Mouse (Mus musculus) midbrain, embryonic 16.5 days (tissue): ENCODE results near the gene Olfr698. TPM values are rescaled to one million over a fixed set of nuclear protein-coding genes. Genes with fewer than 3 reads are reported as not detected.
"Not testable (repeated sequence)": the region's sequence is repeated elsewhere in the genome, so short reads cannot be mapped to it uniquely, and the experiment has no call there.

Experiments
- ATAC-seq: fragments of 200-750 bp; cut with Nextera tagmentation; 2 replicates; pipeline ENCODE4 v1.8.0; 2017; ENCODE audit warnings: moderate TSS enrichment
- H3K27ac ChIP-seq: fragments of 300-500 bp; sonication (generic); 2 replicates; pipeline ENCODE4 v1.5.1; 2014; ENCODE audit warnings: mild to moderate bottlenecking, low read length, mixed read lengths
- H3K27me3 ChIP-seq: fragments of 300-500 bp; sonication (generic); 2 replicates; pipeline ENCODE4 v1.6.1; 2014; ENCODE audit warnings: low read depth, low read length, mixed read lengths; ENCODE audit not compliant: control insufficient read depth, insufficient read depth
- H3K36me3 ChIP-seq: fragments of 300-500 bp; sonication (generic); 2 replicates; pipeline ENCODE4 v1.6.1; 2014; ENCODE audit warnings: mild to moderate bottlenecking, low read length, moderate library complexity, mixed read lengths; ENCODE audit not compliant: control insufficient read depth, insufficient read depth
- H3K4me1 ChIP-seq: fragments of 300-500 bp; sonication (generic); 2 replicates; pipeline ENCODE4 v1.6.1; 2014; ENCODE audit warnings: mild to moderate bottlenecking, low read length, mixed read lengths; ENCODE audit not compliant: control insufficient read depth, insufficient read depth
- H3K4me2 ChIP-seq: fragments of 300-500 bp; sonication (generic); 2 replicates; pipeline ENCODE4 v1.6.1; 2014; ENCODE audit warnings: mild to moderate bottlenecking, low read length, mixed read lengths
- H3K4me3 ChIP-seq: fragments of 300-500 bp; sonication (generic); 2 replicates; pipeline ENCODE4 v1.5.1; 2014; ENCODE audit warnings: low read depth, mild to moderate bottlenecking, low read length, moderate library complexity, mixed read lengths
- H3K9ac ChIP-seq: fragments of 300-500 bp; sonication (generic); 2 replicates; pipeline ENCODE4 v1.6.1; 2014; ENCODE audit warnings: low read depth, low read length, mixed read lengths
- H3K9me3 ChIP-seq: fragments of 300-500 bp; sonication (generic); replicated peaks from 2 replicates; pipeline ENCODE4 v1.6.1; 2014; ENCODE audit warnings: mild to moderate bottlenecking, low read length, mixed read lengths; ENCODE audit not compliant: control insufficient read depth, poor library complexity, severe bottlenecking
- WGBS: fragments of 180-500 bp; shearing (Covaris S2); extraction: QIAGEN DNeasy Blood & Tissue Kit; methylation state at CpG from one replicate; pipeline ENCODE4 v1.1.7; 2014; 5-methylcytosine and 5-hydroxymethylcytosine counted together
- polyA plus RNA-seq: library from polyadenylated mRNA; unstranded; fragments of >200 nt; fragmentation: Nextera tagmentation; extraction: Ambion mirVana; gene quantifications from 2 replicates; pipeline ENCODE4 v1.2.1, GENCODE M21; 2015

The Olfr698 gene
- polyA plus RNA-seq, result not detected in 2 replicates

- no peaks in the 10 kb centered on the region for H3K9me3 ChIP-seq
- H3K27ac ChIP-seq, result no peak within 1 kb of the TSS
Measured at GRCm38 (mm10) chr7:106755297-106755696, at the start of gene Olfr698. Gene Olfr698, minus strand, starts transcription at chr7:106755397.

GRCm38 (mm10) chr7:106793098-106793497, 37.9 kb upstream of the Olfr698 start, which contains the start of gene Olfr699:
Gene Olfr699, minus strand, starts transcription at chr7:106793198.
- Histone ChIP-seq H3K4me2 (no peak within 1 kb of the TSS), H3K27me3 (no peaks in the 10 kb centered on the region)
- 91% methylated on average over 1 of the region's 1 CpGs for WGBS

More at GRCm38 (mm10) chr7:106755297-106755696, at the start of gene Olfr698:
- no peak for ATAC-seq
- Histone ChIP-seq H3K4me1 (no peaks in the 10 kb centered on the region), H3K4me3 (no peak within 1 kb of the TSS), H3K9ac (no peak within 1 kb of the TSS), H3K4me2 (no peak within 1 kb of the TSS), H3K27me3 (no peaks in the 10 kb centered on the region), H3K36me3 (no peaks in the 10 kb centered on the region)

GRCm38 (mm10) chr7:106788330-106788729, 33.1 kb upstream of the Olfr698 start:
- no peak overlapping the region for H3K4me2 ChIP-seq
- no peak overlapping the region for H3K4me3 ChIP-seq
- no peak overlapping the region for H3K9ac ChIP-seq
- no peaks in the 10 kb centered on the region for H3K9me3 ChIP-seq
- ATAC-seq, result no peak
- H3K27ac ChIP-seq, result no peak overlapping the region
- no peaks in the 10 kb centered on the region for H3K36me3 ChIP-seq
- H3K4me1 ChIP-seq, result no peaks in the 10 kb centered on the region
- H3K27me3 ChIP-seq, result no peaks in the 10 kb centered on the region

More at GRCm38 (mm10) chr7:106793098-106793497, 37.9 kb upstream of the Olfr698 start, which contains the start of gene Olfr699:
- Histone ChIP-seq H3K27ac (no peak within 1 kb of the TSS), H3K9me3 (no peaks in the 10 kb centered on the region), H3K9ac (no peak within 1 kb of the TSS), H3K36me3 (no peaks in the 10 kb centered on the region), H3K4me1 (no peaks in the 10 kb centered on the region), H3K4me3 (no peak within 1 kb of the TSS)
- no peak for ATAC-seq

GRCm38 (mm10) chr7:106761008-106761407, 5.8 kb upstream of the Olfr698 start:
- not testable (repeated sequence) for H3K27ac ChIP-seq, ATAC-seq, H3K9ac ChIP-seq, H3K4me1 ChIP-seq, H3K27me3 ChIP-seq, H3K36me3 ChIP-seq, H3K9me3 ChIP-seq, H3K4me3 ChIP-seq, H3K4me2 ChIP-seq
- WGBS, result 93% methylated on average over 2 of the region's 2 CpGs

GRCm38 (mm10) chr7:106758800-106759199, 3.6 kb upstream of the Olfr698 start:
- Histone ChIP-seq H3K27me3 (no peaks in the 10 kb centered on the region), H3K4me3 (no peak overlapping the region), H3K9ac (no peak overlapping the region), H3K27ac (no peak overlapping the region), H3K4me1 (no peaks in the 10 kb centered on the region), H3K4me2 (no peak overlapping the region), H3K36me3 (no peaks in the 10 kb centered on the region), H3K9me3 (peaks cover 2% of the 10 kb centered on the region; the same call in 1 of the 2 replicates)
- ATAC-seq, result no peak
- 89% methylated on average over 2 of the region's 2 CpGs for WGBS

GRCm38 (mm10) chr7:106745811-106746210, 9.4 kb downstream of the Olfr698 start:
- Histone ChIP-seq H3K4me3 (no peak overlapping the region), H3K27me3 (no peaks in the 10 kb centered on the region), H3K9ac (no peak overlapping the region), H3K4me2 (no peak overlapping the region), H3K27ac (no peak overlapping the region), H3K36me3 (no peaks in the 10 kb centered on the region), H3K9me3 (no peaks in the 10 kb centered on the region), H3K4me1 (no peaks in the 10 kb centered on the region)
- WGBS, result 91% methylated on average over 5 of the region's 5 CpGs
- ATAC-seq, result no peak

GRCm38 (mm10) chr7:106742343-106742742, 12.9 kb downstream of the Olfr698 start, which contains the start of gene Olfr697:
Gene Olfr697, minus strand, starts transcription at chr7:106742443.
- WGBS, result 69% methylated on average over 1 of the region's 1 CpGs

GRCm38 (mm10) chr7:106737028-106737427, 18.2 kb downstream of the Olfr698 start:
- Histone ChIP-seq H3K9me3 (no peaks in the 10 kb centered on the region), H3K27me3 (no peaks in the 10 kb centered on the region), H3K36me3 (no peaks in the 10 kb centered on the region), H3K4me1 (no peaks in the 10 kb centered on the region), H3K4me2 (no peak overlapping the region), H3K9ac (no peak overlapping the region), H3K4me3 (no peak overlapping the region), H3K27ac (no peak overlapping the region)
- no peak for ATAC-seq

More at GRCm38 (mm10) chr7:106742343-106742742, 12.9 kb downstream of the Olfr698 start, which contains the start of gene Olfr697:
- Histone ChIP-seq H3K36me3 (no peaks in the 10 kb centered on the region), H3K9me3 (no peaks in the 10 kb centered on the region), H3K9ac (no peak within 1 kb of the TSS), H3K4me2 (no peak within 1 kb of the TSS), H3K27ac (no peak within 1 kb of the TSS), H3K4me3 (no peak within 1 kb of the TSS), H3K4me1 (no peaks in the 10 kb centered on the region), H3K27me3 (no peaks in the 10 kb centered on the region)
- no peak for ATAC-seq

- Histone ChIP-seq H3K4me1 (no peaks in the 10 kb centered on the region), H3K4me2 (no peak overlapping the region), H3K9me3 (no peaks in the 10 kb centered on the region), H3K9ac (no peak overlapping the region), H3K4me3 (no peak overlapping the region), H3K27me3 (no peaks in the 10 kb centered on the region), H3K36me3 (no peaks in the 10 kb centered on the region), H3K27ac (no peak overlapping the region)
- 84% methylated on average over 2 of the region's 2 CpGs for WGBS
- no peak for ATAC-seq
Measured at GRCm38 (mm10) chr7:106733717-106734116, 21.5 kb downstream of the Olfr698 start.
